Mouse (Mus musculus): ENCODE measurements at regions not wholly inside any gene's neighbourhood (a gene's known extent, or its start where the extent isn't known, plus 50 kb on each side); places are given as distances from the start of the nearest gene placed in this dataset.

DNA sequence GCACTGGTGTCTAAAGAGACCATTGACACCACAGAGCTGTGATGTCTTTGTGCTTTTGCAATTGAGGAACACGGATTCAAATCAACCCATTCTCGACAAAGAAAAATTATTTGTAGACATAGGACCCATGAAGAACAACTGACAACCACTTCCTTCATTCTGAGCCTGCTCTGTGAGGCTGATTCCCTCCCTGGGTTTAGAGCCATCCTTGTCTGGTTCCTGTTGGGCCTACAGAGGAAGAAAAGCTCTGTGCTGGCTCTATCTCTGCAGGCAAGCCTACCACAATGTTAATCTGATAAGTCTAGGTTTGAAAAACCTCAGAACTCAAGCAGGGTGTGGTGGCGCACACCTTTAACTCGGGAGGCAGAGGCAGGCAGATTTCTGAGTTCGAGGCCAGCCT is 84.2 kb upstream of the Tbl1xr1 start (continued):
- peak; percentile 52; the same call in 1 of the 2 replicates for TF ChIP-seq TCF12 (IDR thresholded peaks at IDR 0.05; ENCODE audit: low read depth, low read length)
- TF ChIP-seq E2F4 (IDR thresholded peaks at IDR 0.05; ENCODE audit: borderline replicate concordance, low read depth, low read length): no peak
- no peak for TF ChIP-seq BHLHE40 (IDR thresholded peaks at IDR 0.05; ENCODE audit: borderline replicate concordance, low read depth, low read length)
- TF ChIP-seq NRF1 (IDR thresholded peaks at IDR 0.05; ENCODE audit: insufficient read depth, low read depth, low read length, poor library complexity, severe bottlenecking): no peak
- no peak for TF ChIP-seq TBP (IDR thresholded peaks at IDR 0.05; ENCODE audit: low read depth, low read length)
- TF ChIP-seq SMC3 (IDR thresholded peaks at IDR 0.05; ENCODE audit: low read depth, low read length): no peak
- peak; percentile 65 for TF ChIP-seq GATA1 (IDR thresholded peaks at IDR 0.05; ENCODE audit: low read depth, low read length)
- no peak for TF ChIP-seq SIN3A (IDR thresholded peaks at IDR 0.05; ENCODE audit: low read length)
- no peak; the same call in 1 of the 2 replicates for TF ChIP-seq MAX (IDR thresholded peaks at IDR 0.05; ENCODE audit: low read length)

- H3K4me1 ChIP-seq (ENCODE audit: control insufficient read depth in 1 of 2, insufficient read depth in 2 of 2, low read length in 2 of 2): peaks cover 21 to 49% of the 10 kb centered on the region in 2 experiments
- H3K27me3 ChIP-seq (ENCODE audit: control insufficient read depth in 1 of 2, insufficient read depth in 2 of 2, low read length in 2 of 2): no peaks in the 10 kb centered on the region
- DNase-seq (ENCODE audit: low read depth, low spot score): no peak
- no peak for TF ChIP-seq KAT2A (conservative IDR thresholded peaks at IDR 0.05; ENCODE audit: low read depth, low read length)
- no peak for TF ChIP-seq GATA1 (IDR thresholded peaks at IDR 0.05; ENCODE audit: low read depth, low read length)
- TF ChIP-seq CTCF (IDR thresholded peaks at IDR 0.05 in 2 of 3, conservative IDR thresholded peaks at IDR 0.05 in 1 of 3; ENCODE audit: control insufficient read depth in 1 of 3, insufficient read depth in 1 of 3, low read depth in 2 of 3, low read length in 3 of 3, poor library complexity in 1 of 3, severe bottlenecking in 1 of 3): no peak
- TF ChIP-seq MYC (IDR thresholded peaks at IDR 0.05; ENCODE audit: low read depth, low read length): no peak
- TF ChIP-seq ELF1 (IDR thresholded peaks at IDR 0.05; ENCODE audit: low read depth, low read length): no peak
- no peak for TF ChIP-seq BHLHE40 (IDR thresholded peaks at IDR 0.05; ENCODE audit: borderline replicate concordance, low read depth, low read length)
- TF ChIP-seq NRF1 (IDR thresholded peaks at IDR 0.05; ENCODE audit: insufficient read depth, low read depth, low read length, poor library complexity, severe bottlenecking): no peak
- TF ChIP-seq ETS1 (IDR thresholded peaks at IDR 0.05; ENCODE audit: low read depth, low read length): no peak
- no peak for TF ChIP-seq MAX (IDR thresholded peaks at IDR 0.05; ENCODE audit: low read length)
- TF ChIP-seq SMC3 (IDR thresholded peaks at IDR 0.05; ENCODE audit: low read depth, low read length): no peak
- TF ChIP-seq USF2 (IDR thresholded peaks at IDR 0.05; ENCODE audit: borderline replicate concordance in 1 of 2, insufficient read depth in 1 of 2, low read depth in 1 of 2, low read length in 2 of 2): no peak
- no peak for TF ChIP-seq UBTF (IDR thresholded peaks at IDR 0.05; ENCODE audit: borderline replicate concordance, insufficient read depth, low read depth, low read length)
- TF ChIP-seq MXI1 (IDR thresholded peaks at IDR 0.05; ENCODE audit: low read depth, low read length): no peak
- TF ChIP-seq CHD1 (IDR thresholded peaks at IDR 0.05; ENCODE audit: low read depth, low read length): no peak
- TF ChIP-seq CHD2 (IDR thresholded peaks at IDR 0.05; ENCODE audit: low read length): no peak
- TF ChIP-seq ZNF384 (IDR thresholded peaks at IDR 0.05; ENCODE audit: low read depth, low read length): no peak
- no peak for TF ChIP-seq SIN3A (IDR thresholded peaks at IDR 0.05; ENCODE audit: low read length)
- TF ChIP-seq E2F4 (IDR thresholded peaks at IDR 0.05; ENCODE audit: borderline replicate concordance, low read depth, low read length): no peak
- no peak for TF ChIP-seq HCFC1 (IDR thresholded peaks at IDR 0.05; ENCODE audit: low read depth, low read length)
- no peak for TF ChIP-seq RCOR1 (IDR thresholded peaks at IDR 0.05; ENCODE audit: low read depth, low read length)
- H3K9ac ChIP-seq (ENCODE audit: control insufficient read depth, low read depth, low read length, poor library complexity, severe bottlenecking): no peak overlapping the region
- H3K79me2 ChIP-seq (ENCODE audit: control insufficient read depth, insufficient read depth, low read length, poor library complexity): no peaks in the 10 kb centered on the region
- peaks cover 0 to 43% of the 10 kb centered on the region in 2 experiments; a peak in 2 of 4 replicates for H3K36me3 ChIP-seq (ENCODE audit: control insufficient read depth in 1 of 2, insufficient read depth in 2 of 2, low read length in 2 of 2)
- H3K27ac ChIP-seq (ENCODE audit: control insufficient read depth, low read depth, low read length): no peak overlapping the region
- no peak overlapping the region for H3K4me3 ChIP-seq (ENCODE audit: control insufficient read depth in 1 of 2, insufficient read depth in 1 of 2, low read depth in 2 of 2, low read length in 2 of 2)
- H3K9me3 ChIP-seq (replicated peaks; ENCODE audit: insufficient read depth, low read length): no peaks in the 10 kb centered on the region
Observed at GRCm38 (mm10) chr3:21993961-21994360, 82.5 kb upstream of the Tbl1xr1 start.

All from MEL (cell line).